Mouse (Mus musculus): ENCODE results near the gene Gm37240. TPM values are rescaled to one million over a fixed set of nuclear protein-coding genes. Genes with fewer than 3 reads are reported as not detected.

Gene Gm37240
- polyA plus RNA-seq, 1 experiment from 2014 or later: 0.67 TPM

- 93% methylated on average over 2 of the region's 2 CpGs for WGBS
- Histone ChIP-seq H3K9ac (ENCODE audit: low read length) (no peak overlapping the region), H3K27me3 (ENCODE audit: control insufficient read depth, insufficient read depth, low read length) (no peaks in the 10 kb centered on the region), H3K9me3 (ENCODE audit: control insufficient read depth, low read length) (no peaks in the 10 kb centered on the region), H3K27ac (ENCODE audit: low read depth, low read length) (no peak overlapping the region), H3K4me2 (no peak overlapping the region), H3K36me3 (ENCODE audit: control insufficient read depth, insufficient read depth, low read length) (no peaks in the 10 kb centered on the region), H3K4me3 (ENCODE audit: low read depth, low read length) (no peak overlapping the region), H3K4me1 (ENCODE audit: control insufficient read depth, insufficient read depth, low read length) (peaks cover 7% of the 10 kb centered on the region; the same call in 1 of the 2 replicates)
- DNase-seq (ENCODE audit: low spot score, missing footprints) (peak; percentile 53), ATAC-seq (ENCODE audit: low FRiP score) (no peak)
These were observed 1201.0 kb downstream of the Gm37240 start for GRCm38 (mm10) chr3:84686294-84686672.

- 85% methylated on average over 8 of the region's 8 CpGs for WGBS
- DNase-seq (ENCODE audit: low spot score, missing footprints) (no peak), ATAC-seq (ENCODE audit: low FRiP score) (no peak)
- no peaks in the 10 kb centered on the region for H3K36me3 ChIP-seq (ENCODE audit: control insufficient read depth, insufficient read depth, low read length)
- no peaks in the 10 kb centered on the region for H3K9me3 ChIP-seq (ENCODE audit: control insufficient read depth, low read length)
- no peaks in the 10 kb centered on the region for H3K27me3 ChIP-seq (ENCODE audit: control insufficient read depth, insufficient read depth, low read length)
- no peak overlapping the region for H3K4me2 ChIP-seq
- H3K27ac ChIP-seq (ENCODE audit: low read depth, low read length): no peak overlapping the region
- peaks cover 7% of the 10 kb centered on the region; the same call in 1 of the 2 replicates for H3K4me1 ChIP-seq (ENCODE audit: control insufficient read depth, insufficient read depth, low read length)
- no peak overlapping the region for H3K4me3 ChIP-seq (ENCODE audit: low read depth, low read length)
- H3K9ac ChIP-seq (ENCODE audit: low read length): no peak overlapping the region
These were observed 1201.5 kb downstream of the Gm37240 start for GRCm38 (mm10) chr3:84685662-84686293.

GRCm38 (mm10) chr3:84683788-84684187 lies 1203.5 kb downstream of the Gm37240 start:
- H3K4me1 ChIP-seq (ENCODE audit: control insufficient read depth, insufficient read depth, low read length): no peaks in the 10 kb centered on the region
- H3K4me3 ChIP-seq (ENCODE audit: low read depth, low read length): no peak overlapping the region
- no peak overlapping the region for H3K27ac ChIP-seq (ENCODE audit: low read depth, low read length)
- ATAC-seq (ENCODE audit: low FRiP score) (no peak), DNase-seq (ENCODE audit: low spot score, missing footprints) (no peak)
- no peaks in the 10 kb centered on the region for H3K9me3 ChIP-seq (ENCODE audit: control insufficient read depth, low read length)
- no peaks in the 10 kb centered on the region for H3K27me3 ChIP-seq (ENCODE audit: control insufficient read depth, insufficient read depth, low read length)
- WGBS: 88% methylated on average over 6 of the region's 6 CpGs
- H3K36me3 ChIP-seq (ENCODE audit: control insufficient read depth, insufficient read depth, low read length): no peaks in the 10 kb centered on the region
- no peak overlapping the region for H3K4me2 ChIP-seq
- no peak overlapping the region for H3K9ac ChIP-seq (ENCODE audit: low read length)

GRCm38 (mm10) chr3:84681699-84682098 lies 1205.6 kb downstream of the Gm37240 start:
- no peak overlapping the region for H3K27ac ChIP-seq (ENCODE audit: low read depth, low read length)
- no peak overlapping the region for H3K9ac ChIP-seq (ENCODE audit: low read length)
- H3K9me3 ChIP-seq (ENCODE audit: control insufficient read depth, low read length): no peaks in the 10 kb centered on the region
- H3K27me3 ChIP-seq (ENCODE audit: control insufficient read depth, insufficient read depth, low read length): no peaks in the 10 kb centered on the region
- H3K36me3 ChIP-seq (ENCODE audit: control insufficient read depth, insufficient read depth, low read length): no peaks in the 10 kb centered on the region
- DNase-seq (ENCODE audit: low spot score, missing footprints) (no peak), ATAC-seq (ENCODE audit: low FRiP score) (no peak)
- H3K4me2 ChIP-seq: no peak overlapping the region
- WGBS: 87% methylated on average over 8 of the region's 8 CpGs
- H3K4me1 ChIP-seq (ENCODE audit: control insufficient read depth, insufficient read depth, low read length): no peaks in the 10 kb centered on the region
- H3K4me3 ChIP-seq (ENCODE audit: low read depth, low read length): no peak overlapping the region

GRCm38 (mm10) chr3:84680062-84680461 lies 1207.3 kb downstream of the Gm37240 start:
- H3K27ac ChIP-seq (ENCODE audit: low read depth, low read length): no peak overlapping the region
- 93% methylated on average over 7 of the region's 7 CpGs for WGBS
- H3K4me2 ChIP-seq: no peak overlapping the region
- no peaks in the 10 kb centered on the region for H3K36me3 ChIP-seq (ENCODE audit: control insufficient read depth, insufficient read depth, low read length)
- no peaks in the 10 kb centered on the region for H3K9me3 ChIP-seq (ENCODE audit: control insufficient read depth, low read length)
- no peaks in the 10 kb centered on the region for H3K27me3 ChIP-seq (ENCODE audit: control insufficient read depth, insufficient read depth, low read length)
- H3K4me1 ChIP-seq (ENCODE audit: control insufficient read depth, insufficient read depth, low read length): no peaks in the 10 kb centered on the region
- DNase-seq (ENCODE audit: low spot score, missing footprints) (no peak), ATAC-seq (ENCODE audit: low FRiP score) (no peak)
- no peak overlapping the region for H3K9ac ChIP-seq (ENCODE audit: low read length)
- H3K4me3 ChIP-seq (ENCODE audit: low read depth, low read length): no peak overlapping the region

- Histone ChIP-seq H3K27me3 (ENCODE audit: control insufficient read depth, insufficient read depth, low read length) (no peaks in the 10 kb centered on the region), H3K36me3 (ENCODE audit: control insufficient read depth, insufficient read depth, low read length) (no peaks in the 10 kb centered on the region), H3K9ac (ENCODE audit: low read length) (no peak overlapping the region), H3K27ac (ENCODE audit: low read depth, low read length) (no peak overlapping the region), H3K4me3 (ENCODE audit: low read depth, low read length) (no peak overlapping the region), H3K9me3 (ENCODE audit: control insufficient read depth, low read length) (no peaks in the 10 kb centered on the region), H3K4me2 (no peak overlapping the region), H3K4me1 (ENCODE audit: control insufficient read depth, insufficient read depth, low read length) (no peaks in the 10 kb centered on the region)
- no peak for DNase-seq (ENCODE audit: low spot score, missing footprints)
- no peak for ATAC-seq (ENCODE audit: low FRiP score)
- WGBS: 91% methylated on average over 8 of the region's 8 CpGs
These were observed 1207.8 kb downstream of the Gm37240 start for GRCm38 (mm10) chr3:84679542-84679941.

- H3K9me3 ChIP-seq (ENCODE audit: control insufficient read depth, low read length): no peaks in the 10 kb centered on the region
- H3K4me1 ChIP-seq (ENCODE audit: control insufficient read depth, insufficient read depth, low read length): no peaks in the 10 kb centered on the region
- H3K4me2 ChIP-seq: no peak overlapping the region
- H3K4me3 ChIP-seq (ENCODE audit: low read depth, low read length): no peak overlapping the region
- ATAC-seq (ENCODE audit: low FRiP score) (no peak), DNase-seq (ENCODE audit: low spot score, missing footprints) (no peak)
- H3K9ac ChIP-seq (ENCODE audit: low read length): no peak overlapping the region
- H3K27me3 ChIP-seq (ENCODE audit: control insufficient read depth, insufficient read depth, low read length): no peaks in the 10 kb centered on the region
- 83% methylated on average over 5 of the region's 5 CpGs for WGBS
- no peaks in the 10 kb centered on the region for H3K36me3 ChIP-seq (ENCODE audit: control insufficient read depth, insufficient read depth, low read length)
- no peak overlapping the region for H3K27ac ChIP-seq (ENCODE audit: low read depth, low read length)
These were observed 1208.4 kb downstream of the Gm37240 start for GRCm38 (mm10) chr3:84678891-84679290.

- 40% methylated on average over 5 of the region's 5 CpGs for WGBS
- no peak for ATAC-seq (ENCODE audit: low FRiP score)
- H3K27me3 ChIP-seq (ENCODE audit: control insufficient read depth, insufficient read depth, low read length): no peaks in the 10 kb centered on the region
These were observed 1211.6 kb downstream of the Gm37240 start for GRCm38 (mm10) chr3:84675710-84676109.

GRCm38 (mm10) chr3:84673552-84673951 lies 1213.8 kb downstream of the Gm37240 start:
- H3K27ac ChIP-seq (ENCODE audit: low read depth, low read length): no peak overlapping the region
- ATAC-seq (ENCODE audit: low FRiP score) (no peak), DNase-seq (ENCODE audit: low spot score, missing footprints) (no peak)
- H3K4me2 ChIP-seq: no peak overlapping the region
- no peaks in the 10 kb centered on the region for H3K36me3 ChIP-seq (ENCODE audit: control insufficient read depth, insufficient read depth, low read length)
- H3K9ac ChIP-seq (ENCODE audit: low read length): no peak overlapping the region
- H3K9me3 ChIP-seq (ENCODE audit: control insufficient read depth, low read length): no peaks in the 10 kb centered on the region
- H3K4me1 ChIP-seq (ENCODE audit: control insufficient read depth, insufficient read depth, low read length): no peaks in the 10 kb centered on the region
- no peaks in the 10 kb centered on the region for H3K27me3 ChIP-seq (ENCODE audit: control insufficient read depth, insufficient read depth, low read length)
- H3K4me3 ChIP-seq (ENCODE audit: low read depth, low read length): no peak overlapping the region
- 94% methylated on average over 6 of the region's 6 CpGs for WGBS

More at GRCm38 (mm10) chr3:84675710-84676109, 1211.6 kb downstream of the Gm37240 start:
- Histone ChIP-seq H3K4me3 (ENCODE audit: low read depth, low read length) (no peak overlapping the region), H3K4me1 (ENCODE audit: control insufficient read depth, insufficient read depth, low read length) (no peaks in the 10 kb centered on the region), H3K36me3 (ENCODE audit: control insufficient read depth, insufficient read depth, low read length) (no peaks in the 10 kb centered on the region), H3K9me3 (ENCODE audit: control insufficient read depth, low read length) (no peaks in the 10 kb centered on the region), H3K4me2 (no peak overlapping the region), H3K27ac (ENCODE audit: low read depth, low read length) (no peak overlapping the region), H3K9ac (ENCODE audit: low read length) (no peak overlapping the region)
- no peak for DNase-seq (ENCODE audit: low spot score, missing footprints)

Data from midbrain, embryonic 11.5 days (tissue).